Mouse (Mus musculus) cerebellum, adult 2 months (tissue): ENCODE data around the gene Slc45a1. TPM values are rescaled to one million over a fixed set of nuclear protein-coding genes. Genes with fewer than 3 reads are reported as not detected.
A peak's percentile ranks its signal among the peaks of the same experiment; 100 is the strongest.

Experiments
- DNase-seq, 2 experiments: peaks; one replicate each; pipeline ENCODE4 v3.0.0; 2021
- H3K27ac ChIP-seq: fragments of 200-500 bp; 2 replicates; pipeline ENCODE4 v1.5.1; 2012; ENCODE audit warnings: low read length, control low read depth, inconsistent platforms; ENCODE audit not compliant: insufficient read depth
- H3K27me3 ChIP-seq: fragments of 200-500 bp; 2 replicates; pipeline ENCODE4 v1.6.1; 2012; ENCODE audit warnings: inconsistent platforms, mild to moderate bottlenecking, low read length, moderate library complexity; ENCODE audit not compliant: control insufficient read depth, insufficient read depth
- H3K4me1 ChIP-seq: fragments of 200-500 bp; 2 replicates; pipeline ENCODE4 v1.6.1; 2011; ENCODE audit warnings: low read length; ENCODE audit not compliant: control insufficient read depth, insufficient read depth
- H3K4me3 ChIP-seq: fragments of 200-500 bp; replicated peaks from 2 replicates; pipeline ENCODE3; 2011; ENCODE audit warnings: mild to moderate bottlenecking, low read depth, low read length, control low read depth; ENCODE audit not compliant: insufficient read depth
- CTCF ChIP-seq: fragments of 200-500 bp; IDR thresholded peaks from 2 replicates; pipeline ENCODE4 v1.5.1; 2011; ENCODE audit warnings: low read depth, mild to moderate bottlenecking, control low read depth, low read length, moderate library complexity, borderline replicate concordance; ENCODE audit not compliant: insufficient read depth
- POLR2A ChIP-seq: fragments of 200-500 bp; IDR thresholded peaks from 2 replicates; pipeline ENCODE4 v1.6.1; 2011; ENCODE audit warnings: low read length, control low read depth, borderline replicate concordance; ENCODE audit not compliant: insufficient read depth
- WGBS: fragments of 180-500 bp; shearing (Covaris S2); methylation state at CpG from one replicate; pipeline ENCODE4 v1.1.7; 2018; 5-methylcytosine and 5-hydroxymethylcytosine counted together
- polyA plus RNA-seq: library from polyadenylated mRNA; depleted of rRNA; stranded (reverse); fragments of >200 nt; gene quantifications from 2 replicates; pipeline ENCODE4 v1.2.3, GENCODE M21; 2012

The Slc45a1 gene
- polyA plus RNA-seq, 1 experiment: 54.9 TPM

DNA sequence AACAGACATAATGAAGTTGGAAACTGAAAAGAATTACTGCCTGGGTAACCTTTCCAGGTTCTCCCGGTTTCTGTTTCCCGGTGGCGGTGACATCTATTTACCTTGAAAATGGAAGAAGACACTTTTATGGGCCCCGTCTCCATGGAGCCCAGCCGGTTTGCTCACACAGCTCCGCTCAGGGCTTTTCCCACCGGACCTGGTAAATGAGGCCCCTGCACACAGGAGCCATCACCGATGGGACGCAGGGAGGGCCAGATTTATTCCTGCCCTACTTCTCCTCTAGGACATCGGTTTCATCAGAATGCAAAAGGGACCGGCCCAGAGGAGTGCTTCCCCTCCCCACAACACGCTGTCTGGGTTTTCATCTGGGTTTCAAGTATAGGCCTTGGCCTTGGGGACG is 24.1 kb upstream of the Slc45a1 start:
- no peak for DNase-seq
- no peaks in the 10 kb centered on the region for H3K27me3 ChIP-seq
- no peak overlapping the region for H3K27ac ChIP-seq
- no peak for TF ChIP-seq POLR2A
- H3K4me3 ChIP-seq: no peak overlapping the region
- H3K4me1 ChIP-seq: no peaks in the 10 kb centered on the region
- 90% methylated on average over 13 of the region's 13 CpGs for WGBS

DNA sequence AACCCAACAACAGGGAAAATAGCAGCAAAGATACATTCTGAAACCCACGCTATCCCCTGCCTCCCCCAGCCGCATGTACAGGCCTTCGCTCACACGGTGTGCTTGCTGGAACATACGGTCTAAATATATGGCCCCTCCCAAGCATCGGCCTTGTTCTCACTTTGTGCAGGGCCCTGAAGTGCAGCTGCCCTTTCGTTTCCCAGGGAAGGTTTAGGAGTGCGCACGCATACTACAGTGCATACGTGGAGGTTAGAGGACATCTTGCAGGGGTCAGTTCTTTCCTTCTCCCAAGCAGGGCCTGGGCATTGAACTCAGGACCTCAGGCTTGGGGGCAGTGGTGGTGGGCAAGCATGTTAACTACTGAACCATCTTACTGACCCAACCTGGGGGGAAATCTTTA is 23.3 kb upstream of the Slc45a1 start:
- 97% methylated on average over 10 of the region's 10 CpGs for WGBS
- H3K27me3 ChIP-seq: no peaks in the 10 kb centered on the region

DNA sequence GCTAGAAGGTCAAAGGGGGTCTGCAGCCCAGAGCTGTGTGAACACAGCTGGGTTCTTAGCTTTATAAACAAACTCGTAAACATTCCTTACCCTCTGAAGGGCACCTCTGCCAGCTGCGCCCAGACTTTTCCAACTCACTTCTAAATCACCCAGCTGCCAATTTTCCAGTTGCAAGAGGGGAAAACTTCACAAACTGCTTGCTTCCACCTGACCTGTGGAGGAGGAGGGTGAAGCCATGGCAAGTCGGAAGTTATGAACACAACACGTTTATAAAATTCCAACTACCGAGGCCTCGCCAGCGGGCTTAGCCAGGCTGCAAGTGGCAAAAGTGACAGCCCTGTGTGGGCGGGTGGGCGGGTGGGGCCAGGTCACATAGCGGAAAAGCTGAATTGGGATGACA is 13.8 kb upstream of the Slc45a1 start:
- Histone ChIP-seq H3K27ac (no peak overlapping the region), H3K4me1 (no peaks in the 10 kb centered on the region), H3K27me3 (no peaks in the 10 kb centered on the region), H3K4me3 (no peak overlapping the region)
- WGBS: 69% methylated on average over 10 of the region's 10 CpGs
- TF ChIP-seq CTCF: no peak
- TF ChIP-seq POLR2A: no peak
- DNase-seq: no peak

More for the DNA sequence above, 23.3 kb upstream of the Slc45a1 start:
- no peak for TF ChIP-seq CTCF
- no peak for TF ChIP-seq POLR2A
- H3K4me1 ChIP-seq: no peaks in the 10 kb centered on the region
- no peak overlapping the region for H3K4me3 ChIP-seq
- H3K27ac ChIP-seq: no peak overlapping the region
- DNase-seq: no peak

DNA sequence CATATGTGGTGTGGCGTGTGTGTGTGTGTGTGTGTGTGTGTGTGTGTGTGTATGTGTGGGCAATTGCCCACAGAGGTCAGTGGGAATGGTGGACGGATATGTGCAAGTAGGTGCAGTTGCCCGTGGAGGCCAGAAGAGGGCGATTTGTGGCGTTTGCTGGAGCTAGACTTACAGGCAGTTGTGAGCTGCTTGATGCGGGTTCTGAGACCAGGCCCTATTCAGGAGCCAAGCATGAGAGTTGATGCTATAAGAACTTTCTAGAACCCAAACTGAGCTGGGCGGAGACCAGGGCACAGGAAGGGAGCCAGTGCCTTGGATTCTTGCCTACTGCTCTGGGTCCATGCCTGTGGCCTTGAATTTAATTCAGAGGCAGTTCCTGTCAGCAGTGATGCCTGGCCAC is 12.8 kb upstream of the Slc45a1 start:
- Histone ChIP-seq H3K4me3 (no peak overlapping the region), H3K27ac (no peak overlapping the region), H3K27me3 (no peaks in the 10 kb centered on the region), H3K4me1 (no peaks in the 10 kb centered on the region)
- TF ChIP-seq CTCF: no peak; the same call in 1 of the 2 replicates
- TF ChIP-seq POLR2A: no peak
- 90% methylated on average over 7 of the region's 7 CpGs for WGBS
- no peak for DNase-seq

DNA sequence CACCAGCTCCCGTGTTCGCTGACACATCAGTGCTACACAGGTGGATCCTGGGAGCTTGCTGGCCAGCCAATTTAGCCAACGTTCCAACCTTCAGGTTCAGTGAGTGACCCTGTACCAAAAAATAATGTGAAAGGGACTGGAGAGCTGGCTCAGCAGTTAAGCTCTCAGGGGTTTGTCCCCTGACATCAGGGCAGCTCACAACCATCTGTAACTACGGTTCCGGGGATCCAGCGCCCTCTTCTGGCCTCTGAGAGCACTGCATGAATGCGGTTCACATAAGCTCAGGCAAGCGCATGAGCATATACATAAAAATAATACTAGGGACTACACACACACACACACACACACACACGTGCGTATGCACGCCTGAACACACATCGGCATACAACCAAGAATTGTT is 11.2 kb upstream of the Slc45a1 start:
- Histone ChIP-seq H3K4me1 (no peaks in the 10 kb centered on the region), H3K4me3 (no peak overlapping the region), H3K27ac (no peak overlapping the region), H3K27me3 (no peaks in the 10 kb centered on the region)
- TF ChIP-seq POLR2A: no peak
- TF ChIP-seq CTCF: peak; percentile 59
- 52% methylated on average over 12 of the region's 12 CpGs for WGBS
- DNase-seq: no peak

DNA sequence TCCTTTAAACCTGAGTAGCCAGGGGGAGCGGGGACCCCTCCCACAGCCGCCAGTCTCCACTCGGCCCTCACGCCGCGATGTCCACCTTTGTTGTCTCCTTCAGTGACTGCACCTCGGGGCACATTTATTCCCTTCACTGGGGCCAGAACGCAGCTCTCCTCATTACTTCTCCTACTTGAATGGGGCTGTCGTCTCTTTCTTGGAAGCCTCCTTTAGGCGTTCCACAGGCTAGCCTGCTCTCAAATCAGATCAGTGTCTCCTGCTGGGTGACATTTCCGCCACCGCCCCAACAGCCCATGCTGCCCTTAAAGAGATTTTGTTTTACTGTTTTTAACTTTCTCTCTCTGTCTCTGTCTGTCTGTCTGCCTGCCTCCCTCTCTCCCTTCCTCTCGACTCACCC is 9.9 kb upstream of the Slc45a1 start:
- DNase-seq: no peak
- Histone ChIP-seq H3K4me3 (no peak overlapping the region), H3K4me1 (no peaks in the 10 kb centered on the region), H3K27ac (no peak overlapping the region), H3K27me3 (no peaks in the 10 kb centered on the region)
- TF ChIP-seq POLR2A: no peak
- TF ChIP-seq CTCF: no peak
- WGBS: 6% methylated on average over 13 of the region's 13 CpGs

DNA sequence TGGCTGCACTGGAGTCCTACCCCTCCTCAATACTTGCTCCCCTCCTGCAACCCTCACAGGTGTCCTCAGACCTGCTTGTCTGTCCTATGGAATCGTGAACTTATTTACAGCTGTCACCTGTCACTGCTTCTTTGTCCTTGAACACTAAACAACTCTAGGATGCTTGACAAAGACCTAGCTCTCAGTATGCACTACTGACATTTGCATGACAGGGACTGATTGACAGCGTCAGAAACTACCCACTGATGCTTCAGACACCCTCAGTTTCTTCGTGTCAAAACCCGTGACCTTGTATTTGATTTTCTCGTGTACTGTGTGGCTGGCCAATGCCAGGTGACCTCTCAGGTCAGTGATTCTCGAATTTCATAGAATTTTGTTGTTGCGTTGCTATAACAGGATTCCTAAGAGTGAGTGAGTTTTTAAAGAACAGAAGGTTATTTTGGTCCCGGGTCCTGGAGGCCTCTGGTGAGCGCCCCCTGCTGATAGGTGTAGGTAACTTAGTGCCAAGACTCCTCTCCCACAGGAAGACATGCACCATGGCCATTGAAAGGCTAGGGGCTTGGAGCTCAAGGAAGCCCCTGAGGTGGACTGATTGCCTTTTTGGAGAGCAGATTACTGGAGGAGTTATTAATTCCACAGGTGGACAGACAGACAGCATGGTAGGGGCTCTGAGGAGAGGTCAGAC is 8.1 kb upstream of the Slc45a1 start:
- TF ChIP-seq CTCF (peak; percentile 33; the same call in 1 of the 2 replicates), POLR2A (no peak)
- Histone ChIP-seq H3K27ac (no peak overlapping the region), H3K4me3 (no peak overlapping the region), H3K27me3 (no peaks in the 10 kb centered on the region), H3K4me1 (no peaks in the 10 kb centered on the region)
- 67% methylated on average over 9 of the region's 9 CpGs for WGBS
- no peak for DNase-seq

DNA sequence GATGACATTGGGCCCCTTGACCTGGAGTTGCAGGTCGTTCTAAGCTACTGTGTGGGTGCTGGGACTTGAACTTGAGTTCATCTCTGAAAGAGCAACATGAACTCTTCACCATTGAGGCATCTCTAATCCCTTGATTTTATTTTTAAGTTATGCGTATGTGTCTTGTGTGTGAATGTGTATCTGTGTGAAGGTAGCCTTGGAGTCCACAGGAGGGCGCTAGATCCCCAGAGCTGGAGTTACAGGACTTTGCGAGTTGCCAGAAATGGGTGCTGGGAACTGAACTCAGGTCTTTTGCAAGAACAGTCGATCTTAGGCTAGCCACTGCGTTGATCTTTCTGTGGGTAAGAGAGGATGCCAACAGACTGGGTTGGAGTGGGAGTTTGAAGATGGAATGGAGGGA is 4.5 kb upstream of the Slc45a1 start:
- Histone ChIP-seq H3K4me1 (peaks cover 4% of the 10 kb centered on the region; the same call in 1 of the 2 replicates), H3K27me3 (no peaks in the 10 kb centered on the region), H3K4me3 (no peak overlapping the region), H3K27ac (no peak overlapping the region)
- no peak for TF ChIP-seq POLR2A
- TF ChIP-seq CTCF: peak; percentile 24; the same call in 1 of the 2 replicates
- DNase-seq: no peak
- 81% methylated on average over 6 of the region's 6 CpGs for WGBS
